Mouse (Mus musculus): ENCODE data around the gene Slc12a9. TPM values are rescaled to one million over a fixed set of nuclear protein-coding genes. Genes with fewer than 3 reads are reported as not detected.

Slc12a9 gene
- polyA plus RNA-seq (2016; fragmentation: Nextera tagmentation; extraction: Ambion mirVana), result 14.2 and 17.2 TPM in 2 replicates

GRCm38 (mm10) chr5:137333512-137334174 lies at the start of gene Slc12a9:
Gene Slc12a9, minus strand, starts transcription at chr5:137333597.
- Histone ChIP-seq H3K9me3 (no peaks in the 10 kb centered on the region), H3K36me3 (no peaks in the 10 kb centered on the region), H3K27me3 (ENCODE audit: insufficient read depth, poor library complexity, severe bottlenecking) (no peaks in the 10 kb centered on the region), H3K4me3 (peak within 1 kb of the TSS; percentile 79), H3K27ac (peak within 1 kb of the TSS; percentile 91), H3K4me1 (replicated peaks) (peaks cover 40% of the 10 kb centered on the region)
- WGBS, result under 1% methylated on average over 44 of the region's 44 CpGs
- peak; percentile 92 for DNase-seq (ENCODE audit: low spot score)

- 49% methylated on average over 4 of the region's 4 CpGs for WGBS
- Histone ChIP-seq H3K36me3 (no peaks in the 10 kb centered on the region), H3K4me1 (replicated peaks) (peaks cover 26% of the 10 kb centered on the region), H3K27me3 (ENCODE audit: insufficient read depth, poor library complexity, severe bottlenecking) (no peaks in the 10 kb centered on the region), H3K4me3 (no peak overlapping the region), H3K9me3 (no peaks in the 10 kb centered on the region), H3K27ac (no peak overlapping the region)
- DNase-seq (ENCODE audit: low spot score), result peak; percentile 65
Observed at GRCm38 (mm10) chr5:137381152-137381551, 47.8 kb upstream of the Slc12a9 start.

DNA sequence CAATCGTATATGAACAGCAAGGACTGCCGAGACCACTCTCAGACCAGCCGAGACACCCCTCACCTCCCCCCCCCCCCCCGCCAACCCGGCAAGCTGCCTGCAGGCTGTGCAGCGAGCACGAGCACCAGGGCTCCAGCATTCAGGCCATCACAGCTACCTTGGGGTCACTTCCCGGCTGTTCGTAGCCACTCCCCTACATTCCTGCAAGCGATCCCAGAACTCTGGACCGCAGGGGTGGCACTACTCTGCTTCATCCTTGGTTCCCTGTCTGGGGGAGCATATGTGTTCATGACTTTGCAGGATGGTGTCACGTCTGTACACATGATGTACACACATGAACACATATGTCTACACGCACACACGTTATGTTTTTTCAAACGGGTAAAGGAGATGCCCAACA lies 44.2 kb upstream of the Slc12a9 start:
- Histone ChIP-seq H3K4me1 (replicated peaks) (peaks cover 42% of the 10 kb centered on the region), H3K27me3 (ENCODE audit: insufficient read depth, poor library complexity, severe bottlenecking) (no peaks in the 10 kb centered on the region), H3K4me3 (no peak overlapping the region), H3K27ac (no peak overlapping the region), H3K36me3 (peaks cover 34% of the 10 kb centered on the region), H3K9me3 (no peaks in the 10 kb centered on the region)
- no peak for DNase-seq (ENCODE audit: low spot score)
- 38% methylated on average over 10 of the region's 15 CpGs for WGBS

- H3K27ac ChIP-seq, result no peak overlapping the region
- peaks cover 38% of the 10 kb centered on the region for H3K36me3 ChIP-seq
- no peaks in the 10 kb centered on the region for H3K9me3 ChIP-seq
- WGBS, result 36% methylated on average over 11 of the region's 11 CpGs
- H3K4me1 ChIP-seq (replicated peaks), result peaks cover 42% of the 10 kb centered on the region
- peak; percentile 44 for DNase-seq (ENCODE audit: low spot score)
- H3K4me3 ChIP-seq, result no peak overlapping the region
- H3K27me3 ChIP-seq (ENCODE audit: insufficient read depth, poor library complexity, severe bottlenecking), result no peaks in the 10 kb centered on the region
Observed at GRCm38 (mm10) chr5:137377176-137377575, 43.8 kb upstream of the Slc12a9 start.

DNA sequence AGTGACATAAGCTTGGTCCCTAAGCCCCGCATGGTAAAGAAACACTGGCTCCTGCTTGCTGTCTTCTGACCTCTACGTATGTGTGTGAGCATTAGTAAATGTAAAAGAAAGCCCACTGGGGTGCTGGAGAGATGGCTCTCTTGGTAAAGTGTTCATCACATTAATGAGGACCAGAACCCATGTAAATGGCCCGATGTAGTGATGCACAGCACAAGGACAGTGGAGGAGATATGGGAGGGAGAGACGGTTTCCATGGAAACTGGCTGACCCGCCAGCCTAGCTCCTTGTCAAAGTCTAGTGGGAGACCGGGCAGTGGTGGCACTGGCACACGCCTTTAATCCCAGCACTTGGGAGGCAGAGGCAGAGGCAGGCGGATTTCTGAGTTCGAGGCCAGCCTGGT lies 43.3 kb upstream of the Slc12a9 start:
- 0 out of 2 replicates have a peak overlapping the region, but pooled peaks have one; percentile 0 for H3K4me3 ChIP-seq
- H3K9me3 ChIP-seq, result no peaks in the 10 kb centered on the region
- H3K27ac ChIP-seq, result no peak overlapping the region
- DNase-seq (ENCODE audit: low spot score), result peak; percentile 36
- no peaks in the 10 kb centered on the region for H3K27me3 ChIP-seq (ENCODE audit: insufficient read depth, poor library complexity, severe bottlenecking)
- whole genome bisulfite sequencing, result 60% methylated on average over 9 of the region's 9 CpGs
- H3K4me1 ChIP-seq (replicated peaks), result peaks cover 42% of the 10 kb centered on the region
- H3K36me3 ChIP-seq, result peaks cover 43% of the 10 kb centered on the region

GRCm38 (mm10) chr5:137376198-137376597 lies 42.8 kb upstream of the Slc12a9 start:
- Histone ChIP-seq H3K9me3 (no peaks in the 10 kb centered on the region), H3K4me1 (replicated peaks) (peaks cover 42% of the 10 kb centered on the region), H3K27me3 (ENCODE audit: insufficient read depth, poor library complexity, severe bottlenecking) (no peaks in the 10 kb centered on the region), H3K27ac (0 out of 2 replicates have a peak overlapping the region, but pooled peaks have one; percentile 69), H3K4me3 (no peak overlapping the region), H3K36me3 (peaks cover 48% of the 10 kb centered on the region)
- WGBS, result 39% methylated on average over 7 of the region's 7 CpGs
- DNase-seq (ENCODE audit: low spot score), result peak; percentile 45

DNA sequence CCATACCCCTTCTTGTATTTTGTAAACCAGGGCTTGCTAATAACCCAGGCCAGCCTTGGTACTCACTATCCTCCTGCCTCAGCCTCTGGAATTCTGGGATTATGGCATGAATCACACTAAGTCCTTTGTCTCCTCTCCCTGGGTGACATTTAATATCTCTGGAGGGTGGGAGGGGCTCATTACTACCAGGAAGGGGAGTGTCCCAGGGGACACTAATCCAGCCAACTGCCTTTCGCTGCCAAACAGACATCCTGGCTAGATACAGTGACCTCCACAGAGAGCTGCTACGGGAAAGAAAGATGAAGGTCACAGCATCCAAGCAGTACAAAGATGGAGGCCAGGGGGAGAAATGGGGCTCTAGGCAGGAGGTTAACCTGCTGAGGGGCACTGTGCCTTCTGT lies 42.2 kb upstream of the Slc12a9 start:
- peak overlapping the region; percentile 69 for H3K27ac ChIP-seq
- no peak for DNase-seq (ENCODE audit: low spot score)

DNA sequence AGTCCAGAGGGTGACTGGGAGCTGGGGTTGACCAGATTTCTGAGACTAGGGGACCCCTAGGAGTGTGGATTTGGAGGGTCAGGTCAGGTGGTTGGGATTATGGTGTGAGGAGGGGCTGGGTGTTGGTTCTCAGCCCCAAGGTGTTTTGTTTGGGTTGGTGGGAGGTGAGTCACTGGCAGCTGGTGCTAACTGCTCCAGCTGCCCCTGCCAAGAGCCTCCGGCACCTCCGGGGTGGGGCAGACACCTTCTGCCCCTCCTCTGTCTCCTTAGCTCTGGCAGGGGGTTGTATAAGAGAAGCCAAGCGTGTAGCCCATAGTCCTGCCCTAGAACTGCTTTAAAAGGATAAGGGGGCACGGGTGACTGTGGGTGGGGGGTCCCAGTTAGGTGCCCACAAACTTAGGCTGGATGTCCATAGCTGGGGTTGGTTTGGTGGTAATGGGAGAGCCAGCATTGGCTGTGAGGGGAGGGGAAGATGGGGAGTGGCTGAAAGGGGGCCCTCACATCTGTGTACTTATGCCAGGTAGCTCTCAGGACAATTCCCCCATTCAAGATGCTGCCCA lies 41.2 kb upstream of the Slc12a9 start:
- Histone ChIP-seq H3K4me3 (no peak overlapping the region), H3K36me3 (peaks cover 64% of the 10 kb centered on the region), H3K27ac (0 out of 2 replicates have a peak overlapping the region, but pooled peaks have one; percentile 69), H3K9me3 (no peaks in the 10 kb centered on the region), H3K27me3 (ENCODE audit: insufficient read depth, poor library complexity, severe bottlenecking) (no peaks in the 10 kb centered on the region), H3K4me1 (replicated peaks) (peaks cover 42% of the 10 kb centered on the region)
- no peak for DNase-seq (ENCODE audit: low spot score)
- 82% methylated on average over 4 of the region's 4 CpGs for WGBS

More for the DNA sequence above, 42.2 kb upstream of the Slc12a9 start:
- Histone ChIP-seq H3K4me1 (replicated peaks) (peaks cover 42% of the 10 kb centered on the region), H3K4me3 (no peak overlapping the region), H3K36me3 (peaks cover 53% of the 10 kb centered on the region), H3K27me3 (ENCODE audit: insufficient read depth, poor library complexity, severe bottlenecking) (no peaks in the 10 kb centered on the region), H3K9me3 (no peaks in the 10 kb centered on the region)
- 55% methylated on average over 2 of the region's 2 CpGs for WGBS

DNA sequence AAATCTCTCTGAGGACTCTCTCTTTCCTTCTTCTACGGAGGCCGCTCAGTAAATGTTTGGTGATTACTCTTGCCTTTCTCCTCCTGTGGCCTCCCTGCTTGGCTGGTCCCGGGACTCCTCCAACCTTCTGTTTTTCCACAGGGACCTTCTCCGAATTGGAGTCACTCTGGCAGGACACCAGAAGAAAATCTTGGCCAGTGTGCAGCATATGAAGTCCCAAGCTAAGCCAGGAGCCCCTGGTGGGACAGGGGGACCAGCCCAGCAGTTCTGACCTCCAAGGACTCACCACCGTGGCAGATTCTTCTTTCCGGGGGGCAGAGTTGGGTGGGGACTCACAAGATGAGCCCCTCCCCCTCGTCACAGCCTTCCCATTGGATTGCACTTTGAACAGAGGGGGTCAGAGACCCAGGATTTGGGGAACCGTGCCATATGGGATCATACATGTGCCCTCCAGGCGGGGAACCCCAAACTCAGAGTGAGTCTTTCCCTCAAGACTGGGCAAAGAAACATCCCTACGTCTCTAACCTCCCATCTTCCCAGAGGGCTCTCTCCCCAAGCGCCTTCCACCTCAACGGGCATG lies 40.1 kb upstream of the Slc12a9 start:
- H3K4me3 ChIP-seq, result no peak overlapping the region
- no peak for DNase-seq (ENCODE audit: low spot score)
- H3K27me3 ChIP-seq (ENCODE audit: insufficient read depth, poor library complexity, severe bottlenecking), result no peaks in the 10 kb centered on the region
- no peaks in the 10 kb centered on the region for H3K9me3 ChIP-seq
- 88% methylated on average over 12 of the region's 12 CpGs for WGBS
- peak overlapping the region; percentile 5; the same call in 1 of the 2 replicates for H3K27ac ChIP-seq
- H3K36me3 ChIP-seq, result peaks cover 75% of the 10 kb centered on the region
- H3K4me1 ChIP-seq (replicated peaks), result peaks cover 36% of the 10 kb centered on the region

GRCm38 (mm10) chr5:137369665-137370064 lies 36.3 kb upstream of the Slc12a9 start:
- Histone ChIP-seq H3K4me3 (no peak overlapping the region), H3K27me3 (ENCODE audit: insufficient read depth, poor library complexity, severe bottlenecking) (no peaks in the 10 kb centered on the region), H3K27ac (no peak overlapping the region), H3K9me3 (no peaks in the 10 kb centered on the region), H3K36me3 (peaks cover 100% of the 10 kb centered on the region), H3K4me1 (replicated peaks) (peaks cover 1% of the 10 kb centered on the region; the same call in 1 of the 2 replicates)
- 95% methylated on average over 10 of the region's 11 CpGs for WGBS
- DNase-seq (ENCODE audit: low spot score), result no peak

DNA sequence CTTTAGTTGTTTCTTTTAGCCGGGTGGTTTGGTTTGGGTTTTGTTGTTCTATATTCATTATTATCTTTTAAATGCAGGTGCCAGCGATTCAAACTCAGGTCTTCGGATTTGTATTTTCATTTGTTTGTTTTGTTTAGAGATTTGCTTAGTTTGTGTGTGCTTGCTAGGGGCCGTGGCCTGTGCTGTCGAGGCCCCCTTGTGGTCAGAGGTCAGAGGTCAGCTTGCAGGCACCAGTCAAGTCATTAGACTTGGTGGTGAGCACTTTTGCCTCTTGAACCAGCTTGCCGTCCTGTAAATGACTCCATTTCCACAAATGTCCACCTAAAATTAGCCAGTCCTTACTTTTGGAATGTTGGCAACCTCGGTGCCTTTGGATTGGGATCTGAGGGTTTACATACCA lies 25.0 kb upstream of the Slc12a9 start:
- peaks cover 98% of the 10 kb centered on the region for H3K36me3 ChIP-seq
- WGBS, result 39% methylated on average over 7 of the region's 7 CpGs
- DNase-seq (ENCODE audit: low spot score), result no peak
- no peak overlapping the region for H3K4me3 ChIP-seq
- H3K27ac ChIP-seq, result no peak overlapping the region
- H3K9me3 ChIP-seq, result no peaks in the 10 kb centered on the region
- no peaks in the 10 kb centered on the region for H3K27me3 ChIP-seq (ENCODE audit: insufficient read depth, poor library complexity, severe bottlenecking)
- peaks cover 10% of the 10 kb centered on the region for H3K4me1 ChIP-seq (replicated peaks)

GRCm38 (mm10) chr5:137354091-137354490 lies 20.7 kb upstream of the Slc12a9 start:
- no peak overlapping the region for H3K27ac ChIP-seq

More at GRCm38 (mm10) chr5:137354091-137354490, 20.7 kb upstream of the Slc12a9 start:
- H3K4me3 ChIP-seq, result no peak overlapping the region
- peaks cover 68% of the 10 kb centered on the region for H3K36me3 ChIP-seq
- WGBS, result 90% methylated on average over 17 of the region's 17 CpGs
- no peak for DNase-seq (ENCODE audit: low spot score)
- H3K27me3 ChIP-seq (ENCODE audit: insufficient read depth, poor library complexity, severe bottlenecking), result no peaks in the 10 kb centered on the region
- H3K4me1 ChIP-seq (replicated peaks), result peaks cover 46% of the 10 kb centered on the region
- no peaks in the 10 kb centered on the region for H3K9me3 ChIP-seq

All from hindbrain, embryonic 10.5 days (tissue).